ENCODE assay signal across 21 mouse cellular contexts in the genomic region with DNA sequence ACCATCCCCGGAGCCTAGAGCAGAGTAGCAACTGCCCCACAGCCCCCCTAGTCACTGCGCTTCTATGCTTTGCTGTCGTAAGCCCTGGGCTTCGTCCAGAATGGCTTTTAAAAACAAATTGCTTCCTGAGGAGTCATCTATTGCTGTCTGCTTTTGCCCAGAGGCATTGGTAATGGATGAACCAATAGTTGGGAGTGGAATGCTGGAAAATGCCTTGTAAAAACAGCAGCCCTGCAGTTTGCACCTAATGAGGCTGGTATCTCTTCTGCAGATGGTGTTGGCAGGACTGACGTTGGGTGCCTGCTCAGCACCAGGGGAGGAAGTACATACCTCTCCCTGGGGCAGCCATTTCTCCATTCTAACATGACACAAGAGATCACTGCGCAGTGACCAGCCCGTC. TPM values are rescaled to one million over a fixed set of nuclear protein-coding genes. Genes with fewer than 3 reads are reported as not detected.
DNase-seq lines count a peak whose midpoint lies in the region; ATAC-seq and TF ChIP-seq lines count a peak whose summit lies in the region.
"Had no signal": no experiment of that assay in that cellular context is flagged by ENCODE, and none has a peak within 500 bp of the region (broad histone marks: within the 10 kb centered on the region; RNA-seq: fewer than 3 reads in every experiment).

No protein-coding gene starts in this region.

- intact Hi-C loops in gastrocnemius, postnatal 14 days (cut with DNase I; ENCODE audit: low total_unique reads): no loop called here
- intact Hi-C loops in gastrocnemius, postnatal 36 days (cut with DNase I): no loop called here

- peaks cover 20% of the 10 kb centered on the region; the same call in 1 of the 2 replicates for H3K36me3 ChIP-seq in midbrain, embryonic 11.5 days (ENCODE audit: control insufficient read depth, insufficient read depth, low read length)
- H3K36me3 ChIP-seq in midbrain, embryonic 13.5 days: peaks cover 85% of the 10 kb centered on the region
- peaks cover 74% of the 10 kb centered on the region for H3K36me3 ChIP-seq in limb, embryonic 14.5 days (ENCODE audit: control insufficient read depth, insufficient read depth, low read length)

- peak; percentile 33 for DNase-seq in gastrocnemius, postnatal 14 days
- DNase-seq in gastrocnemius, postnatal 36 days: no peak
- DNase-seq in midbrain, embryonic 11.5 days (ENCODE audit: low spot score, missing footprints): peak; percentile 17
- DNase-seq in NIH3T3 (ENCODE audit: low read depth): peak; percentile 95
- peak; percentile 21 for DNase-seq in limb, embryonic 14.5 days (ENCODE audit: low spot score)
- no peak for DNase-seq in left cerebral cortex, adult 11 months (ENCODE audit: low spot score)
- DNase-seq: cerebellum, adult 9-10 months; kidney, adult 18-20 months; liver, postnatal 0 days; lung, postnatal 4 days; thymus, adult 18-20 months had no signal

- H3K27ac ChIP-seq in midbrain, embryonic 11.5 days (ENCODE audit: low read depth, low read length): no peak overlapping the region
- H3K27ac ChIP-seq in midbrain, embryonic 13.5 days: no peak overlapping the region
- H3K27ac ChIP-seq in limb, embryonic 14.5 days (replicated peaks; ENCODE audit: low read depth, low read length): no peak overlapping the region
- H3K27ac ChIP-seq: forebrain, embryonic 13.5 days; heart, embryonic 13.5 days; left cerebral cortex, adult 2 months; limb, embryonic 15.5 days; midbrain, embryonic 15.5 days had no signal

- no peak overlapping the region for H3K4me2 ChIP-seq in midbrain, embryonic 11.5 days
- no peak overlapping the region for H3K4me2 ChIP-seq in midbrain, embryonic 13.5 days (replicated peaks)
- no peak overlapping the region for H3K4me2 ChIP-seq in limb, embryonic 14.5 days (replicated peaks; ENCODE audit: low read depth, low read length, severe bottlenecking)
- H3K4me2 ChIP-seq: forebrain, embryonic 13.5 days; heart, embryonic 13.5 days; limb, embryonic 15.5 days; midbrain, embryonic 15.5 days had no signal

- no peak overlapping the region for H3K9ac ChIP-seq in midbrain, embryonic 11.5 days (ENCODE audit: low read length)
- H3K9ac ChIP-seq in midbrain, embryonic 13.5 days (replicated peaks): no peak overlapping the region
- H3K9ac ChIP-seq in limb, embryonic 14.5 days (ENCODE audit: low read depth, low read length, severe bottlenecking): no peak overlapping the region
- H3K9ac ChIP-seq: forebrain, embryonic 13.5 days; heart, embryonic 13.5 days; limb, embryonic 15.5 days; liver, postnatal 0 days; midbrain, embryonic 15.5 days had no signal

- no peaks in the 10 kb centered on the region for H3K9me3 ChIP-seq in midbrain, embryonic 11.5 days (ENCODE audit: control insufficient read depth, low read length)
- H3K9me3 ChIP-seq in midbrain, embryonic 13.5 days: no peaks in the 10 kb centered on the region
- no peaks in the 10 kb centered on the region for H3K9me3 ChIP-seq in limb, embryonic 14.5 days (ENCODE audit: control insufficient read depth, low read length)
- H3K9me3 ChIP-seq: forebrain, embryonic 13.5 days; G1E; heart, embryonic 13.5 days; limb, embryonic 15.5 days; midbrain, embryonic 15.5 days had no signal

- H3K4me3 ChIP-seq in midbrain, embryonic 11.5 days (ENCODE audit: low read depth, low read length): no peak overlapping the region
- H3K4me3 ChIP-seq in midbrain, embryonic 13.5 days (replicated peaks): no peak overlapping the region
- no peak overlapping the region for H3K4me3 ChIP-seq in limb, embryonic 14.5 days (replicated peaks; ENCODE audit: low read length)
- H3K4me3 ChIP-seq: forebrain, embryonic 13.5 days; heart, embryonic 13.5 days; left cerebral cortex, adult 2 months; limb, embryonic 15.5 days; midbrain, embryonic 15.5 days had no signal

- TF ChIP-seq POLR2A in limb, embryonic 14.5 days (IDR thresholded peaks at IDR 0.05; ENCODE audit: borderline replicate concordance, extremely low read depth, insufficient read depth, insufficient read length): no peak

- ATAC-seq in midbrain, embryonic 11.5 days (ENCODE audit: low FRiP score): no peak
- ATAC-seq in midbrain, embryonic 13.5 days: no peak
- no peak for ATAC-seq in limb, embryonic 14.5 days (ENCODE audit: low FRiP score, low read depth)
- ATAC-seq in activated CD4-positive, CD25-positive, alpha-beta regulatory T cell, adult 4 months: no peak
- ATAC-seq: forebrain, embryonic 13.5 days; liver, postnatal 0 days; midbrain, embryonic 15.5 days had no signal

- WGBS in midbrain, embryonic 11.5 days: 91% methylated on average over 7 of the region's 7 CpGs
- 91% methylated on average over 7 of the region's 7 CpGs for WGBS in midbrain, embryonic 13.5 days
- WGBS in limb, embryonic 14.5 days: 50% methylated on average over 7 of the region's 7 CpGs

- no peaks in the 10 kb centered on the region for H3K27me3 ChIP-seq in midbrain, embryonic 11.5 days (ENCODE audit: control insufficient read depth, insufficient read depth, low read length)
- H3K27me3 ChIP-seq in midbrain, embryonic 13.5 days: no peaks in the 10 kb centered on the region
- H3K27me3 ChIP-seq in limb, embryonic 14.5 days (ENCODE audit: control insufficient read depth, insufficient read depth, low read length): no peaks in the 10 kb centered on the region
- H3K27me3 ChIP-seq: forebrain, embryonic 13.5 days; heart, embryonic 13.5 days; limb, embryonic 15.5 days; midbrain, embryonic 15.5 days had no signal

- peaks cover 5% of the 10 kb centered on the region; the same call in 1 of the 2 replicates for H3K4me1 ChIP-seq in midbrain, embryonic 11.5 days (ENCODE audit: control insufficient read depth, insufficient read depth, low read length)
- H3K4me1 ChIP-seq in midbrain, embryonic 13.5 days (replicated peaks): peaks cover 8% of the 10 kb centered on the region
- no peaks in the 10 kb centered on the region for H3K4me1 ChIP-seq in limb, embryonic 14.5 days (ENCODE audit: control insufficient read depth, insufficient read depth, low read length)

RNA-seq across cellular contexts. Expression of gene Angptl7, which starts 23.3 kb away (rescaled TPM):
- total RNA-seq in gastrocnemius, postnatal 14 days (2021): 10 to 100 TPM; 23.9 to 72.0 TPM
- 10 to 100 TPM; 33.9 to 36.6 TPM for total RNA-seq in gastrocnemius, postnatal 36 days (2021)
- polyA plus RNA-seq in midbrain, embryonic 11.5 days (2014; fragmentation: Nextera tagmentation; extraction: Ambion mirVana): 0.14 and 0.22 TPM in 2 replicates
- 0.23 and 0.32 TPM in 2 replicates for polyA plus RNA-seq in midbrain, embryonic 13.5 days (2015; fragmentation: Nextera tagmentation; extraction: Ambion mirVana)
- polyA plus RNA-seq in limb, embryonic 14.5 days (2012; rRNA removed): 1.4 and 2.2 TPM in 2 replicates
- 1.6 and 1.9 TPM in 2 replicates for polyA plus RNA-seq in limb, embryonic 14.5 days (2014; fragmentation: Nextera tagmentation; extraction: Ambion mirVana)
- under 1 TPM in 1 of 2 experiments, not detected in 1; 0.20 TPM for polyA plus RNA-seq in activated CD4-positive, CD25-positive, alpha-beta regulatory T cell, adult 4 months (2017; shearing (Covaris generic))
- total RNA-seq: hematopoietic stem cell, adult 5-6 weeks had no signal
- polyA plus RNA-seq: G1E; small intestine, adult 2 months had no signal

RNA-seq across cellular contexts. Expression of gene Exosc10, which starts 34.7 kb away (rescaled TPM):
- total RNA-seq in gastrocnemius, postnatal 14 days (2021): 10 to 100 TPM; 20.0 to 23.0 TPM
- total RNA-seq in gastrocnemius, postnatal 36 days (2021): 10 to 100 TPM; 16.8 to 21.5 TPM
- polyA plus RNA-seq in midbrain, embryonic 11.5 days (2014; fragmentation: Nextera tagmentation; extraction: Ambion mirVana): 101 and 107 TPM in 2 replicates
- polyA plus RNA-seq in midbrain, embryonic 13.5 days (2015; fragmentation: Nextera tagmentation; extraction: Ambion mirVana): 91.4 and 94.1 TPM in 2 replicates
- 70.2 and 74.5 TPM in 2 replicates for polyA plus RNA-seq in limb, embryonic 14.5 days (2012; rRNA removed)
- polyA plus RNA-seq in limb, embryonic 14.5 days (2014; fragmentation: Nextera tagmentation; extraction: Ambion mirVana): 92.8 and 93.0 TPM in 2 replicates
- 10 to 100 TPM; 65.2 to 88.1 TPM for polyA plus RNA-seq in activated CD4-positive, CD25-positive, alpha-beta regulatory T cell, adult 4 months (2017; shearing (Covaris generic))

Comparison
In these comparisons a context has a peak if more than half of its experiments do, and no peak if none do; other contexts are left out.
1. DNase-seq: peak in gastrocnemius, postnatal 14 days (single experiment), midbrain, embryonic 11.5 days (single experiment), NIH3T3 (single experiment) and limb, embryonic 14.5 days (single experiment); none in gastrocnemius, postnatal 36 days (0 of 2) and left cerebral cortex, adult 11 months (single experiment).